Mouse (Mus musculus) CH12.LX (cell line): ENCODE measurements around the gene Bdh2. TPM values are rescaled to one million over a fixed set of nuclear protein-coding genes. Genes with fewer than 3 reads are reported as not detected.

Experiments used
- DNase-seq: peaks from one replicate; pipeline ENCODE4 v3.0.0-alpha.2; 2013; ENCODE audit errors: extremely low read depth
- H3K27ac ChIP-seq: 2 replicates; pipeline ENCODE4 v1.5.1; 2012; ENCODE audit warnings: low read depth, mild to moderate bottlenecking, control low read depth, moderate library complexity; ENCODE audit not compliant: insufficient read depth
- H3K27me3 ChIP-seq: replicated peaks from 2 replicates; pipeline ENCODE3; 2012; ENCODE audit warnings: inconsistent platforms
- H3K36me3 ChIP-seq, 2 experiments: replicated peaks in 1 of 2; 2 replicates each; pipeline versions ENCODE3 to v1.6.1; 2012; ENCODE audit warnings: inconsistent platforms in 1 of 2, low read length in 1 of 2, mild to moderate bottlenecking in 1 of 2, mixed read lengths in 1 of 2, moderate library complexity in 1 of 2; ENCODE audit not compliant: control insufficient read depth in 1 of 2, insufficient read depth in 1 of 2
- H3K4me1 ChIP-seq, 2 experiments: 2 replicates each; pipeline ENCODE4 v1.6.1; 2012; ENCODE audit warnings: inconsistent platforms in 1 of 2, moderate library complexity in 1 of 2; ENCODE audit not compliant: insufficient read depth in 2 of 2, control insufficient read depth in 1 of 2
- H3K4me2 ChIP-seq: 2 replicates; pipeline ENCODE4 v1.6.1; 2012; ENCODE audit warnings: low read depth, mild to moderate bottlenecking, control low read depth; ENCODE audit not compliant: poor library complexity, insufficient read depth, severe bottlenecking
- H3K4me3 ChIP-seq, 3 experiments: fragments of 150-350 bp in 1 of 3; sonication (generic) in 1 of 3; replicated peaks in 1 of 3; 2 replicates each; pipeline versions ENCODE3 to v1.5.1; 2011 to 2012; ENCODE audit warnings: low read depth in 2 of 3, low read length in 2 of 3, mild to moderate bottlenecking in 2 of 3, moderate library complexity in 2 of 3, control low read depth in 1 of 3, improper control_type of control experiment in 1 of 3, inconsistent platforms in 1 of 3, mixed read lengths in 1 of 3; ENCODE audit not compliant: poor library complexity in 1 of 3
- H3K79me2 ChIP-seq: replicated peaks from 2 replicates; pipeline ENCODE4 v1.6.1; 2012; ENCODE audit warnings: mild to moderate bottlenecking, moderate library complexity; ENCODE audit not compliant: control insufficient read depth, poor library complexity, insufficient read depth, severe bottlenecking; ENCODE audit errors: extremely low read depth
- H3K9ac ChIP-seq: 2 replicates; pipeline ENCODE4 v1.6.1; 2012; ENCODE audit warnings: low read depth, mild to moderate bottlenecking, control low read depth, moderate library complexity; ENCODE audit not compliant: insufficient read depth
- H3K9me3 ChIP-seq: replicated peaks from 2 replicates; pipeline ENCODE3; 2012; ENCODE audit warnings: low read length, inconsistent platforms, mixed read lengths
- ELF1 ChIP-seq: IDR thresholded peaks from 2 replicates; pipeline ENCODE4 v1.6.1; 2014; ENCODE audit warnings: low read depth, mild to moderate bottlenecking, inconsistent platforms, low read length, improper control_type of control experiment
- ETS1 ChIP-seq: conservative IDR thresholded peaks from 2 replicates; pipeline ENCODE4 v1.6.1; 2012; ENCODE audit warnings: low read depth, mild to moderate bottlenecking, inconsistent platforms, low read length, improper control_type of control experiment, moderate library complexity
- GABPA ChIP-seq: IDR thresholded peaks from 2 replicates; pipeline ENCODE4 v1.6.1; 2012; ENCODE audit warnings: low read depth, low read length, improper control_type of control experiment, inconsistent platforms; ENCODE audit not compliant: insufficient replicate concordance
- HCFC1 ChIP-seq: IDR thresholded peaks from 2 replicates; pipeline ENCODE4 v1.6.1; 2012; ENCODE audit warnings: low read depth, mild to moderate bottlenecking, inconsistent platforms, low read length, improper control_type of control experiment
- JUN ChIP-seq: IDR thresholded peaks from 2 replicates; pipeline ENCODE4 v1.6.1; 2011; ENCODE audit warnings: low read depth, mild to moderate bottlenecking, low read length, improper control_type of control experiment, moderate library complexity; ENCODE audit not compliant: insufficient read depth
- JUND ChIP-seq: conservative IDR thresholded peaks from 2 replicates; pipeline ENCODE4 v1.6.1; 2011; ENCODE audit warnings: low read depth, low read length, improper control_type of control experiment
- MAFK ChIP-seq: IDR thresholded peaks from 2 replicates; pipeline ENCODE4 v1.6.1; 2011; ENCODE audit warnings: low read length, improper control_type of control experiment; ENCODE audit not compliant: insufficient replicate concordance
- MAX ChIP-seq: IDR thresholded peaks from 2 replicates; pipeline ENCODE4 v1.6.1; 2011; ENCODE audit warnings: low read length, improper control_type of control experiment
- MAZ ChIP-seq: IDR thresholded peaks from 2 replicates; pipeline ENCODE4 v1.6.1; 2012; ENCODE audit warnings: low read depth, mild to moderate bottlenecking, inconsistent platforms, low read length, improper control_type of control experiment, moderate library complexity
- MXI1 ChIP-seq: IDR thresholded peaks from 2 replicates; pipeline ENCODE4 v1.6.1; 2011; ENCODE audit warnings: mild to moderate bottlenecking, low read depth, low read length, improper control_type of control experiment
- MYC ChIP-seq: IDR thresholded peaks from 2 replicates; pipeline ENCODE4 v1.6.1; 2011; ENCODE audit warnings: low read depth, mild to moderate bottlenecking, improper control_type of control experiment, low read length
- POLR2AphosphoS2 ChIP-seq: IDR thresholded peaks from 2 replicates; pipeline ENCODE4 v1.6.1; 2011; ENCODE audit warnings: low read depth, low read length, improper control_type of control experiment
- RAD21 ChIP-seq: IDR thresholded peaks from 2 replicates; pipeline ENCODE4 v1.6.1; 2011; ENCODE audit warnings: low read depth, mild to moderate bottlenecking, low read length, improper control_type of control experiment, moderate library complexity
- RCOR1 ChIP-seq: conservative IDR thresholded peaks from 2 replicates; pipeline ENCODE4 v1.6.1; 2012; ENCODE audit warnings: low read depth, mild to moderate bottlenecking, inconsistent platforms, low read length, improper control_type of control experiment
- TBP ChIP-seq: conservative IDR thresholded peaks from 2 replicates; pipeline ENCODE4 v1.6.1; 2011; ENCODE audit warnings: low read depth, low read length, improper control_type of control experiment
- ZC3H11A ChIP-seq: IDR thresholded peaks from 2 replicates; pipeline ENCODE4 v1.6.1; 2012; ENCODE audit warnings: low read depth, mild to moderate bottlenecking, inconsistent platforms, low read length, improper control_type of control experiment
- ZKSCAN1 ChIP-seq: IDR thresholded peaks from 2 replicates; pipeline ENCODE4 v1.6.1; 2012; ENCODE audit warnings: low read depth, inconsistent platforms, low read length, improper control_type of control experiment, borderline replicate concordance
- ZMIZ1 ChIP-seq: IDR thresholded peaks from 2 replicates; pipeline ENCODE4 v1.6.1; 2012; ENCODE audit warnings: low read depth, mild to moderate bottlenecking, inconsistent platforms, low read length, improper control_type of control experiment
- dilution Hi-C: fragments of 300-500 bp; cut with MboI; formaldehyde crosslinking; loops from 2 replicates; pipeline ENCODE4 v1.14.3; 2020; ENCODE audit warnings: low sequenced_read_pairs; ENCODE audit not compliant: extremely low pct_unique_long_range_greater_than_20kb, extremely low pct_ligation_motif_present
- in situ Hi-C: fragments of 300-500 bp; cut with MboI; formaldehyde crosslinking; loops from 3 replicates; pipeline ENCODE4 v1.14.3; 2019; ENCODE audit warnings: low sequenced_read_pairs, low pct_ligation_motif_present, low pct_unique_long_range_greater_than_20kb, mixed read lengths
- polyA plus RNA-seq: library from polyadenylated mRNA; unstranded; fragments of >175 nt; gene quantifications from 2 replicates; pipeline ENCODE4 v1.2.1, GENCODE M21; 2012; ENCODE audit warnings: low read depth; ENCODE audit not compliant: insufficient read length
- total RNA-seq, 2 experiments: library from RNA; depleted of rRNA; stranded (reverse); fragments of 300-350 nt in 1 of 2; fragments of >200 nt in 1 of 2; gene quantifications; 2 replicates each; pipeline ENCODE4 v1.2.3; 2012 to 2014

Gene Bdh2
- total and polyA plus RNA-seq, 3 experiments, result 1.2 to 2.3 (median 2.0) TPM

DNA sequence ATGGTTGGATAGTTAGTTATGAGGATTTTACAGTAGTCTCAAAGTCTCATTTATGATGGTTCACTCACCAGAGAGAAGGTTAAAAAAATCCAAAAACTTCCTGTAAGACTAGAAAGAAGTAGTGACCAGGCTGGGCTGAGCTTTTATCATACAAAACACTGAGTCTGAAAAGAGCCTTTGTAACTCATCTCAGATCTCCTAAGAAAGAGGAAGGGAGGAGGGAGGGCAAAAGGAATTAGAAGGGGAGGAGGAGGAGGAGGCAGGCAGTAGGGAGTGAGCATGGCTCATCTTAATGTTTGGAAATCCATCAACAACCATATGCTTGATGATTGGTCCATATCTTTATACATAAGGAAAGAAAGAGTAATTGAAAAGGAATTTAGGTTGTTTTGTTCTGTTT lies 51.7 kb downstream of the Bdh2 start:
- Histone ChIP-seq H3K9me3 (no peaks in the 10 kb centered on the region), H3K4me1 (peaks cover 0 to 4% of the 10 kb centered on the region in 2 experiments; a peak in 2 of 4 replicates), H3K27ac (no peak overlapping the region), H3K79me2 (no peaks in the 10 kb centered on the region), H3K4me3 (no peak overlapping the region), H3K36me3 (peaks cover 0 to 2% of the 10 kb centered on the region in 2 experiments), H3K9ac (no peak overlapping the region), H3K27me3 (no peaks in the 10 kb centered on the region), H3K4me2 (no peak overlapping the region)
- no peak for DNase-seq
- dilution Hi-C loops (no loop called here), in situ Hi-C loops (no loop called here)
- TF ChIP-seq GABPA (no peak), ZKSCAN1 (no peak), TBP (no peak), ETS1 (no peak), MAZ (no peak), RAD21 (no peak), HCFC1 (no peak), MYC (no peak), MAFK (no peak), ZMIZ1 (no peak), JUN (no peak), ZC3H11A (no peak), RCOR1 (no peak), MXI1 (no peak), POLR2AphosphoS2 (no peak)

DNA sequence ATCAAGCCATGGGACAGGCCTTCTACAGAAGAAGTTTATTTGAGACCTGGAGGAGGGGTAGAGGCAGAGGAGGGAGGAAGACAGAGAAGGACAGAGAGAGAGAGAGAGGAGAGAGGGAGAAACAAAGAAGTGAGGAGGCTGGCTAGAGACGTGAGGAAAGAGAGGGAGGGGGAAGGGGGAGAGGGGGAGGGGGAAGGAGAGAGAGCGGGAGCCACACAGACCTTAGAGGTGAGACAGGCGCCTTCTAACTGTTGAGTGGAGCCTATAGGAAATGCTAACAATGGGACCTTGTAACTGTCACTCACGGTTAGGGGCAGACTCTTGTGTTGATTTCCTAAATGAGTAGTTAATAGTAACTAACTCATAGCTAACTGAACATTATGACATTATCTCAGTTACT lies 52.7 kb downstream of the Bdh2 start:
- dilution Hi-C loops, result no loop called here

More for the DNA sequence above, 52.7 kb downstream of the Bdh2 start:
- no peak overlapping the region for H3K4me3 ChIP-seq
- H3K4me2 ChIP-seq, result no peak overlapping the region
- peaks cover 0 to 6% of the 10 kb centered on the region in 2 experiments; a peak in 2 of 4 replicates for H3K4me1 ChIP-seq
- no peak overlapping the region for H3K9ac ChIP-seq
- DNase-seq, result no peak
- H3K36me3 ChIP-seq, result peaks cover 0 to 2% of the 10 kb centered on the region in 2 experiments
- H3K79me2 ChIP-seq, result no peaks in the 10 kb centered on the region
- in situ Hi-C loops, result no loop called here
- no peak for TF ChIP-seq MAX
- TF ChIP-seq MYC, result no peak
- TF ChIP-seq ELF1, result no peak
- TF ChIP-seq JUND, result no peak
- no peak for TF ChIP-seq JUN
- no peaks in the 10 kb centered on the region for H3K9me3 ChIP-seq
- no peaks in the 10 kb centered on the region for H3K27me3 ChIP-seq
- no peak overlapping the region for H3K27ac ChIP-seq
